Mouse (Mus musculus) cerebellum, adult 2 months (tissue): ENCODE data around the gene Vgll4. TPM values are rescaled to one million over a fixed set of nuclear protein-coding genes. Genes with fewer than 3 reads are reported as not detected.
A peak's percentile ranks its signal among the peaks of the same experiment; 100 is the strongest.

Experiments used
- DNase-seq, 2 experiments: peaks; one replicate each; pipeline ENCODE4 v3.0.0; 2021
- H3K27ac ChIP-seq: fragments of 200-500 bp; 2 replicates; pipeline ENCODE4 v1.5.1; 2012; ENCODE audit warnings: low read length, control low read depth, inconsistent platforms; ENCODE audit not compliant: insufficient read depth
- H3K27me3 ChIP-seq: fragments of 200-500 bp; 2 replicates; pipeline ENCODE4 v1.6.1; 2012; ENCODE audit warnings: inconsistent platforms, mild to moderate bottlenecking, low read length, moderate library complexity; ENCODE audit not compliant: control insufficient read depth, insufficient read depth
- H3K4me1 ChIP-seq: fragments of 200-500 bp; 2 replicates; pipeline ENCODE4 v1.6.1; 2011; ENCODE audit warnings: low read length; ENCODE audit not compliant: control insufficient read depth, insufficient read depth
- H3K4me3 ChIP-seq: fragments of 200-500 bp; replicated peaks from 2 replicates; pipeline ENCODE3; 2011; ENCODE audit warnings: mild to moderate bottlenecking, low read depth, low read length, control low read depth; ENCODE audit not compliant: insufficient read depth
- CTCF ChIP-seq: fragments of 200-500 bp; IDR thresholded peaks from 2 replicates; pipeline ENCODE4 v1.5.1; 2011; ENCODE audit warnings: low read depth, mild to moderate bottlenecking, control low read depth, low read length, moderate library complexity, borderline replicate concordance; ENCODE audit not compliant: insufficient read depth
- POLR2A ChIP-seq: fragments of 200-500 bp; IDR thresholded peaks from 2 replicates; pipeline ENCODE4 v1.6.1; 2011; ENCODE audit warnings: low read length, control low read depth, borderline replicate concordance; ENCODE audit not compliant: insufficient read depth
- WGBS: fragments of 180-500 bp; shearing (Covaris S2); methylation state at CpG from one replicate; pipeline ENCODE4 v1.1.7; 2018; 5-methylcytosine and 5-hydroxymethylcytosine counted together
- polyA plus RNA-seq: library from polyadenylated mRNA; depleted of rRNA; stranded (reverse); fragments of >200 nt; gene quantifications from 2 replicates; pipeline ENCODE4 v1.2.3, GENCODE M21; 2012

Vgll4 gene
- polyA plus RNA-seq, 1 experiment, result 23.9 TPM

DNA sequence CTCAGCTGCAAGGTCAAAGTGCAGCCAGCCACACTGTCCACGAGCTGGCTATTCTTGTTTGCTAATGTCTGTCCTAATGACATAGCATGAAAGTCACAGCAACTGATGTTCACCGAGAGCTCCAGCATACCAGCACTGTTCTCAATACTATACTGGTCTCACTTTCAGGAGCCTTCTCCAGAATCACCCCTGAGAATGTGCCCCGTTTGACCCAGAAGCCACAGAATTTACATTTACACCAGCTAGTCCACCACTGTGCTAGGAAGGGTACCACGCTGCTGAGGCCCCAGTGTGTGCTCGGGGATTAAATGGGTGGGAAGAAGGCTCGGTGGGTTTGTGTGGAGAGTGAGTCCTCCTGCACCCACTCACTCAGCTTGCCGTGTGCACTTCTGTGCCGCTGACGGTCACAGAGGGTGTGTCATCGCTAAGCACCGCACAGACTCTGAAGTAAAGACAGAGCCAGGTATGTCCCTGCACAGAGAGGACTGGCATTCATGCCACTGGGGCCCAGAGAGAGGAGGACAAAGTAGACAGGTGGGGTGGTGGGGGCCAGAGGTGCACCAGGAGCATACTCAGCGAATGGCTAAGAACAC is 122.1 kb downstream of the Vgll4 start:
- TF ChIP-seq POLR2A (no peak), CTCF (no peak)
- WGBS, result 92% methylated on average over 12 of the region's 12 CpGs

DNA sequence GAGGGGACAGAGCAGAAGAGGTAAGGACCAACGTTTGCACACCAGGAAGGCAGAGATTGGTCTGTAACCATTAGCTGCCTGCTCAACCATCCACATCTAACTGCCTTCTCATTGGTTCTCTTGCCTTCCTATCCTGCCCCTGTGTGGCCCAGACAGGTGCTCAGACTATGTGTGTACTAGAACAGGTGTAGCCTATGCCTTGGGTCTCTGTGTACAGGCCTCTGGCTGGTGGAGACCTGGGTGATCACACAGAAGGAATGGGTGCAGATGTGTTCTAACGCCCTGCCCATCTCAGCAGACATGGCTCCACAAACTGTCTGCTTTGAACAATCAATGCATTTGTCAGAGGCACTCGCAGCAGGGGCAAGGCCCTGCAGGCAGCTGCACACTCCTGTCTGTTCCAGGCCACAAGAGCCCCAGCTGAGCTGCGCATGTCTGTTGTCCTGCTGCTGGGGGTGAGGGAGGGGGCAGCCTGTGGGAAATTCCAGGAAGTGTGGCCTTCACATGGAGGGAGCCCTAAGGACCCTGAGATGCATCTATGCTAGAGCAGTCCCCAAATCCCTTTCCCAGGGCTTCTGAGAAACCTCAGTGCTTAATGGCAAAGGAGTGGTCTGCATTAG is 123.5 kb downstream of the Vgll4 start:
- DNase-seq, result no peak

More for the DNA sequence above, 122.1 kb downstream of the Vgll4 start:
- no peaks in the 10 kb centered on the region for H3K4me1 ChIP-seq
- no peak overlapping the region for H3K27ac ChIP-seq
- DNase-seq, result no peak
- no peak overlapping the region for H3K4me3 ChIP-seq
- no peaks in the 10 kb centered on the region for H3K27me3 ChIP-seq

DNA sequence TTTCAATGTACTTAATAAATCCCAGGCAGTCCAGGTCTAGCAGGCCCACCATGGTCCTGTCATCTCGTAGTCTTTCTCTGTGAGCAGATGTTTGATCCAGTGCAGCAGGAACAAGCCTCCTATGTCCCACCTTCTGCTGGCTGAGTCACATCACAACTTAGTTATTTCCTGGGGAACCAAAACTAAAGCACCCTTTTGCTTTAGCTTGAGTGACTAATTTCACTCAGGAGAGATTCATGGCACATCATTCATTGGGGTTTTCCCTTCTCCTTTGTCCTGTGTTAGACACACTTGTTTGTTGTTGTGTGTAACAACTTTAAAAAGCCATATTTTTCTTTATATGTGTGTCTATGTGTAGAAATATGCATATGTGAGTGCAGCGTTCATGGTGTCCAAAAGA is 126.9 kb downstream of the Vgll4 start:
- 96% methylated on average over 2 of the region's 2 CpGs for WGBS

More for the DNA sequence above, 123.5 kb downstream of the Vgll4 start:
- no peak for TF ChIP-seq CTCF
- no peak for TF ChIP-seq POLR2A
- WGBS, result 48% methylated on average over 4 of the region's 4 CpGs
- H3K4me3 ChIP-seq, result no peak overlapping the region
- 0 out of 2 replicates have a peak overlapping the region, but pooled peaks have one; percentile 46 for H3K27ac ChIP-seq
- no peaks in the 10 kb centered on the region for H3K4me1 ChIP-seq
- H3K27me3 ChIP-seq, result no peaks in the 10 kb centered on the region

DNA sequence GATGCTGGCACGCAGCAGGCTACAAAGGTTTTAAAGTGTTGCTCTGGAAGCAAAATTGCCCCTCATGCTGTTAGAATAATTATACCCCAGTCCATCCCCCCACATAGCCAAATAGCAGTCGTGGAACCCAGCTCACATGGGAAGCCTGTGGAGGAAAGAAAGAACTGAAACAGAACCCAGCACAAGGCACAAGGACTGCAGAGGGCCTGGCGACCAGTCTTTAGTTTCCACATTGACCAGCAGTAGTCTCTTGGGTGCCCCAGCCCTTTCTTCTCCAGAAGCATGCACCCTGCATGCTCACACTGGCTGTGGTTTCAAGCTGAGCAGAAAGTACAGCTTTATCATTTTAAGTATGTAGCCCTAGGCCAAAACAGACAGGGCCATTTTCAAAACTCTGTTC is 127.7 kb downstream of the Vgll4 start:
- WGBS, result 68% methylated on average over 3 of the region's 3 CpGs
- TF ChIP-seq CTCF (no peak), POLR2A (no peak)
- Histone ChIP-seq H3K4me3 (no peak overlapping the region), H3K27ac (no peak overlapping the region), H3K27me3 (no peaks in the 10 kb centered on the region), H3K4me1 (no peaks in the 10 kb centered on the region)
- DNase-seq, result no peak

More for the DNA sequence above, 126.9 kb downstream of the Vgll4 start:
- no peak overlapping the region for H3K4me3 ChIP-seq
- no peaks in the 10 kb centered on the region for H3K4me1 ChIP-seq
- no peak for DNase-seq
- TF ChIP-seq CTCF (no peak), POLR2A (no peak)
- no peaks in the 10 kb centered on the region for H3K27me3 ChIP-seq
- H3K27ac ChIP-seq, result no peak overlapping the region

DNA sequence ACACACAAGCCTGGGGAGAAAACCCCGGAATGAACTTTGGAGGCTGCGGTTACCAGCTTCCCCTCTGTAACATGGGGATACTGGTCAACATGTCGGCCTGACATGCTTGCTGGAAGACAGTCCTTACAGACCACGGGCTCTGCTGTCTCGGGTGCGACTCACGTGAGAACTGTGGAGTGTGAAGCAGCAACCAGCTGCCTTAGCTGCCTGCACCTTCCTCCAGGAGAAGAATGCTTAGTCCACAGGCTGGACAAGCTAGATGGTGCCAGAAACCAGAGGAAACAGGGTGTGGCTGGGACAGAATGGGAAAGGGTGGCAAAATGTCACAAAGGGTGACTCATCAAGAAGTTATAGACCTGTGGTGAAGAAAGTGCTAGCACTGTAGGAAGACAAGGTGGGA is 129.8 kb downstream of the Vgll4 start:
- Histone ChIP-seq H3K27me3 (no peaks in the 10 kb centered on the region), H3K4me3 (no peak overlapping the region), H3K4me1 (no peaks in the 10 kb centered on the region), H3K27ac (no peak overlapping the region)
- DNase-seq, result no peak
- TF ChIP-seq POLR2A, result no peak
- TF ChIP-seq CTCF, result no peak
- WGBS, result 94% methylated on average over 7 of the region's 7 CpGs

DNA sequence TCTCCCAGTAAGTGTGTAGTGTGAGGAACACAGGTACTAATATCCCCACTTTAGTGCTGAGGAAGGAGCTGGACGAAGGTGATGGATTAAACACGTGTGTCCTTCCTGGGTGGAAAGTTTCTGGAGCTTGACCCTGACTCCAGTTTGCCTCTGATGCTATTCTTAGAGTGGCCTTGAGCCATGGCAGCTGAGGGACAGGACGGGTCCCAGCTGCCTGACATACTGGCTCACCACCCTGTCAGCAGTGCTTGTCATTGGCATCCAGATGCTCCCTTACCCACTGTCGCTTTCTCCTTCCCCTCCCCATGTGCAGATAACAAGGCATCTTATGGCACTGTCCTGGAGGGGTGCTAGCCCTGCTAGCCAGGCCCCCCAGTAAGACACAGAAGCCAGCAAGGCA is 130.9 kb downstream of the Vgll4 start:
- Histone ChIP-seq H3K27ac (no peak overlapping the region), H3K4me1 (no peaks in the 10 kb centered on the region), H3K27me3 (no peaks in the 10 kb centered on the region), H3K4me3 (no peak overlapping the region)
- WGBS, result 73% methylated on average over 4 of the region's 4 CpGs
- no peak for DNase-seq
- TF ChIP-seq CTCF (no peak), POLR2A (no peak)

DNA sequence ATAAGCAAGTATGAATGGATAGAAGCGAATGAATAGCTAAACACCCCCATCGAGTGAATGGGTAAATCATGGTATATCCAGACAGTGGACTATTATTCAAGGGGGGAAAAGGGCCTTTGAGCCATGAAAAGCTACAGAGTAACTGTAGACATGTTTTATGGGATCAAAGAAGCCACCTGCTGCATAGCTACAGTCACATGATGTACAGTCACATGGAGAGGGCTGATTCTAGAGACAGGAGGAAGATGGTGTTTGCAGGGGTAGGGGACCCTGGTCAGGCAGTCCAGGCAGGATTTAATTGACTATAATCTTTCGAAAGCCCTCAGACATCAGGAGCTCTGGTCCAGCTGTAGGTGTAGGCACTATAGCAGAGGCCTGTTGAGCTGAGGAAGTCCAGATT is 133.4 kb downstream of the Vgll4 start:
- Histone ChIP-seq H3K27ac (no peak overlapping the region), H3K27me3 (no peaks in the 10 kb centered on the region), H3K4me3 (no peak overlapping the region), H3K4me1 (no peaks in the 10 kb centered on the region)
- 86% methylated on average over 3 of the region's 3 CpGs for WGBS
- TF ChIP-seq CTCF (no peak), POLR2A (no peak)
- no peak for DNase-seq

DNA sequence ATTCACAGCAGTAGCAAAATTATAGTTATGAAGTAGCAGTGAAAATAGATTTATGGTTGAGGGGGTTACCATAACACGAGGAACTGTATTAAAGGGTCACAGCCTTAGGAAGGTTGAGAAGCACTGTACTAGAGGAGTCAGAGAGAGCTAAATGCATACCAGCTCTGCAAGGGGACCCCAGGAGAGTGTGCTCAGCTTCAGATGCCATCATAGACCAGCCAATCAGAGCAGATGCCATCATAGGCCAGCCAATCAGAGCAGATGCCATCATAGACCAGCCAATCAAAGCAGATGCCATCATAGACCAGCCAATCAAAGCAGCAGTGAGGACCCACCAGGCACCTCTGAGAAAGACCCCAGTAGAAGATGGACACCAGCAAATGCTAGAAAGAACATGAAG is 134.0 kb downstream of the Vgll4 start:
- H3K4me3 ChIP-seq, result no peak overlapping the region
- WGBS, result 90% methylated on average over 1 of the region's 1 CpGs
- no peaks in the 10 kb centered on the region for H3K27me3 ChIP-seq
- TF ChIP-seq CTCF (no peak), POLR2A (no peak)
- H3K27ac ChIP-seq, result no peak overlapping the region
- H3K4me1 ChIP-seq, result no peaks in the 10 kb centered on the region
- DNase-seq, result no peak
